Mouse (Mus musculus) megakaryocyte, embryonic 14.5 days (primary cell): ENCODE data around the gene Tfe3.
"Not testable (repeated sequence)": the region's sequence is repeated elsewhere in the genome, so short reads cannot be mapped to it uniquely, and the experiment has no call there.

Source experiments
- FLI1 ChIP-seq: IDR thresholded peaks from 2 replicates; pipeline ENCODE4 v1.6.1; 2012; ENCODE audit warnings: low read length, inconsistent platforms, mixed read lengths
- GATA1 ChIP-seq: IDR thresholded peaks from 3 replicates; pipeline ENCODE4 v1.6.1; 2012; ENCODE audit warnings: mixed read lengths, low read length, inconsistent platforms, borderline replicate concordance

DNA sequence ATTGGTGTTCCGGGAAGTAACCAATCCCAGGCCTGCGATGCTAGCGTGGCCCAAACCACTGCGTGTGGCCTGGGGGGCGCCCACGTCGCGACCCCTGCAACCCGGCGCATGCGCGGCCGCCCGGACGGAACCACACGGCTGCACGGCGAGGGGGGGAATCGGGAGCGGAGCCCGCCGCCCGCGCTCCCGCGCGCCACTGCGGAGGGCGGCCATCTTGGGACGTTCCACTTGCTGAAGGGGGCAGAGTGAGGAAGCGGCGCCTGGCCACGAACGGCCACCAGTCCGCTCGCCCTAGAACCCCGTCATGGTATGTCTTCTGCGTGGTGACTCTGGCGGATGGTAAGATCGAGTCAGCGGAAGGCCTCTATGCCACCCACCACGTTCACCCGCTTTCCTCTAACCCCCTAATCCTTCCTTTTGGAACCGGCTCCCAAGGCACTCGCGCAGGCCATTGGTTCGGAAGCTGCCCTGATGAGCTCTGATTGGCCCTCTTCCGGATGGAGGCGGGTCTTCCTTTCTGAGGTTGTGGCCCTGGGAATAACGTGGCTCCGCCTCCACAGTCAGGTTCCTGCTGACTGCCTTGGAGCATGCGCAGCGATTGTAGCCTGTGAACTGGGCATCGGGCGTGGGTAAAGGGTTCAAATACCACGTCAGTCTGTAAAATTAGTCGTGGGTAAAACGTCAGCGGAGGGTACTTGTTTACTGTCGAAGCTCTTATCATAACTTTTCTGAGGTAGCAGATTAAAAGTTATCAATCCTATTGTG, 48.0 kb upstream of the Tfe3 start, which contains the start of gene Wdr45:
- TF ChIP-seq GATA1, FLI1: not testable (repeated sequence)
